Mouse (Mus musculus): ENCODE measurements at regions not wholly inside any gene's neighbourhood (a gene's known extent, or its start where the extent isn't known, plus 50 kb on each side); places are given as distances from the start of the nearest gene placed in this dataset.

DNA sequence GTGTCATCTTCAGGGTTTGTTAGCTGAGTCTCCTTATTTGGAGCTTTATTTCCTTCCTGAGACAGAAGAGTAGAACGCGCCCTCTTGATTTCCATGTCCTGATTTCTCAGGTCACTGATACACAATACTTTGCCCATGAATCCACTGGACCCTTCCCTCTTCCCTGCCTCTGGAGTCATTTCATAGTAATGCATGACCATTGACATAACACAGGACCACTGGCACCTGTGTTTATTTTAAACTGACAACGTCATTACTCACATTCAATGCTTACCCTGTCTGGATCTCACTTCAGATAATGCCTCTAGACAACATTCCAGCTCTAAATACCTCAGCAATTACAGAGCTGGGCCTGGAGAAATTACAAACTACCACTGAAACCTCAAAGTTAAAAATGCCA is 56.8 kb upstream of the Ptgs2 start:
- H3K9me3 ChIP-seq = no peaks in the 10 kb centered on the region

DNA sequence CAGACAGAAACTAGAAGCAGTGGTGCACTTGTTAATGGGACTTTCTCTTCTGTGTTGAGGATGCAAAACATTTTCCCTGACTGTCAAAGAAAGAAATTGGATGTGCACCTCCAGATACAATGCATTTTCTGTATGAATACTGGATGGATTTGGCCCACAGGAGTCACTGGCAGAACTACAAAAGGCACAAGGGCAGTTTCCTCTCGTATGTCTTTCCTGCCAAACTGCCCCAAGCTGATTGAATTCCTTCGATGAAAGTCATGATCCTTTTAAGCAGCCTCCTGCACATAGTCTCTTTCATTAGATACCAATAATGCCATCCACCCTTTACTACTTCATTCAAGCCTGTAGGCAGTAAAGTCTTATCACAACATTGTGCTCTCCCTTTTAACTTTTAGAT is 58.2 kb upstream of the Ptgs2 start:
- Histone ChIP-seq H3K4me3 (no peak overlapping the region), H3K4me1 (peaks cover 10% of the 10 kb centered on the region; the same call in 1 of the 2 replicates), H3K9me3 (no peaks in the 10 kb centered on the region), H3K27me3 (replicated peaks) (no peaks in the 10 kb centered on the region), H3K36me3 (no peaks in the 10 kb centered on the region), H3K27ac (replicated peaks) (no peak overlapping the region), H3K9ac (no peak overlapping the region), H3K4me2 (no peak overlapping the region)
- 54% methylated on average over 2 of the region's 2 CpGs for WGBS
- ATAC-seq (ENCODE audit: extremely low read depth, insufficient number of reproducible peaks, low FRiP score, low TSS enrichment) = no peak

More for the DNA sequence above, 56.8 kb upstream of the Ptgs2 start:
- Histone ChIP-seq H3K36me3 (no peaks in the 10 kb centered on the region), H3K4me3 (no peak overlapping the region), H3K4me2 (no peak overlapping the region), H3K9ac (no peak overlapping the region), H3K27me3 (replicated peaks) (no peaks in the 10 kb centered on the region), H3K4me1 (peaks cover 10% of the 10 kb centered on the region; the same call in 1 of the 2 replicates), H3K27ac (replicated peaks) (0 out of 2 replicates have a peak overlapping the region, but pooled peaks have one; percentile 5)
- ATAC-seq (ENCODE audit: extremely low read depth, insufficient number of reproducible peaks, low FRiP score, low TSS enrichment) = no peak
- WGBS = 40% methylated on average over 3 of the region's 3 CpGs

DNA sequence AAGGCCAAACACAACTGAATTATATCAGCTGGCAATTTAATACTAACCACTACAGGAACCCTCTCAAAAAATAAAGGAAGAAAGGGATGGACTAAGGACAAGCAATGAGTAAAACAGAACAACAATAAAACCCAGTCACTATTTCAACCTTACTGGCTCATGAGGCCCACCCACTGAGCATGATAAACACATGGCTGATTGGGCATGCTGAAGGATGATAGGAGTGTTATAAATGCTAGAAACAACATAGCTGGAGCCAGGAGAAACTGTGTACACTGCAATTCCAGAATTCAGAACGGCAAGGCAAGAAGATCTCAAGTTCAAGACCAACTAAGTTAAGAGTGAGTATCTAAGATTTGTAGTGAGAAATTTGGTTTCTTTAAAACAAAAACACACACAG is 66.1 kb upstream of the Ptgs2 start:
- no peaks in the 10 kb centered on the region for H3K4me1 ChIP-seq
- H3K4me3 ChIP-seq = no peak overlapping the region
- ATAC-seq (ENCODE audit: extremely low read depth, insufficient number of reproducible peaks, low FRiP score, low TSS enrichment) = no peak
- no peaks in the 10 kb centered on the region for H3K9me3 ChIP-seq
- H3K27ac ChIP-seq (replicated peaks) = no peak overlapping the region
- H3K27me3 ChIP-seq (replicated peaks) = no peaks in the 10 kb centered on the region
- WGBS = 70% methylated on average over 1 of the region's 1 CpGs
- no peaks in the 10 kb centered on the region for H3K36me3 ChIP-seq
- no peak overlapping the region for H3K4me2 ChIP-seq
- no peak overlapping the region for H3K9ac ChIP-seq

DNA sequence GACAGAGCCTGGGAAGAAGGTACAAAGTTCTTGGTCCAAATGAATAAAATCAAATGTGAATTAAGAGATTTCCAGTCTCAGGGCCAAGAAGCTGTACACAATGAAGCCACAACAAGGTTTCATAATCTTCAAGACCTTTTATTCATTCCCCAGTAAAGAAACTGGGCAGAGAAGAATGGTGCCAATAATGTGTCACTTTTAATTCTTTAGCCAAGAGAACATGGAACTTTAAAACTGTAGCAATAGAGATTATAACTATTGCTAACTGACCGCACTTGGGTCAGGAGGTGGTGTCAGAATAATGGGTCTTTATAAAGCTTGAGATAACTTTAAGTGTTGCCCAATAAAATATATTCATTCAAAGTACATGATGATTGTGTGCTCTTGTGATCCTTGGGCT is 68.1 kb upstream of the Ptgs2 start:
- Histone ChIP-seq H3K9me3 (no peaks in the 10 kb centered on the region), H3K27me3 (replicated peaks) (no peaks in the 10 kb centered on the region), H3K4me3 (no peak overlapping the region), H3K4me1 (no peaks in the 10 kb centered on the region), H3K4me2 (no peak overlapping the region), H3K36me3 (no peaks in the 10 kb centered on the region), H3K27ac (replicated peaks) (no peak overlapping the region), H3K9ac (no peak overlapping the region)
- 88% methylated on average over 1 of the region's 1 CpGs for WGBS
- ATAC-seq (ENCODE audit: extremely low read depth, insufficient number of reproducible peaks, low FRiP score, low TSS enrichment) = no peak

DNA sequence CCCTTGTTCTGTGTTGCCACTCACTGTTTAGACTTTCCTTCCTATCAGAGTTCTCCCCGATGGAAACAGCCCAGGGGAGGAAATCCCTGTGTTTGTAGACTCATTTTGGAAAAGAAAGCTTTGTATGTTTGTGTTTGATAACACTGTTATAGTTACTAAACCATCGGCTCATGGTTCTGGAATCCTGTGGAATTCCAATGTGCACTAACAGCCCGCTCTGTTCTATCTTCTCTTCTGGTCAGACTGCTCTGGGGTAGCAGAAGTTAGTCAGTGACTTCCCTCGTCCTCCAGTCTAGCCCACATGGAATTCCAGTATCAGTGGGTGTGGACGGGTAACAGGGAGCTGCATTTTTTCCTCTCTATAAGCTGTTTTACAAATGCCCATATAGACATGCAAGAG is 66.2 kb upstream of the Pla2g4a start:
- H3K4me1 ChIP-seq = no peaks in the 10 kb centered on the region
- no peak overlapping the region for H3K4me3 ChIP-seq
- 33% methylated on average over 5 of the region's 5 CpGs for WGBS
- no peaks in the 10 kb centered on the region for H3K36me3 ChIP-seq
- no peaks in the 10 kb centered on the region for H3K27me3 ChIP-seq (replicated peaks)
- no peak; the same call in 1 of the 2 replicates for ATAC-seq (ENCODE audit: extremely low read depth, insufficient number of reproducible peaks, low FRiP score, low TSS enrichment)
- no peak overlapping the region for H3K4me2 ChIP-seq
- no peak overlapping the region for H3K9ac ChIP-seq
- H3K9me3 ChIP-seq = no peaks in the 10 kb centered on the region
- no peak overlapping the region for H3K27ac ChIP-seq (replicated peaks)

DNA sequence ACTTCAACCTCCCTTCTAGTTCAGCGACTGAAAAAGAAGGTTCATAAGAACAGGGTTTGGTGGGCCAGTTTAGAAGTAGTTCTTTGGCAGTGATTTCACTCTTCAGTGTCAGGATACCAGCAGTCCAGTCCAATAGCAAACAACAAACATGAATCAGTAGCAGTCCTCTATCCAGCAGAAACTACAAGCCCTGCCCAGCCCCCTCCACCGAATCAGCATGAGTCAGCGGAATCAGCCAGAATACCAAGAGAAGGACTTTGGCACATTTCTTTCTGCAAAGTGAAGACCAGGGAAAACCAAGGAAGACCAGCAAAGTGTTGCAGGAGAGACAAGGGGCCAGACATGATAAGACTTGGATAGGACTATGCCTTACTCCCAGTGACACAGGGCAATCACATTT is 65.1 kb upstream of the Pla2g4a start:
- H3K4me2 ChIP-seq = no peak overlapping the region
- H3K4me3 ChIP-seq = no peak overlapping the region
- no peaks in the 10 kb centered on the region for H3K9me3 ChIP-seq
- 83% methylated on average over 3 of the region's 3 CpGs for WGBS
- H3K4me1 ChIP-seq = no peaks in the 10 kb centered on the region
- ATAC-seq (ENCODE audit: extremely low read depth, insufficient number of reproducible peaks, low FRiP score, low TSS enrichment) = no peak
- no peaks in the 10 kb centered on the region for H3K27me3 ChIP-seq (replicated peaks)
- H3K9ac ChIP-seq = no peak overlapping the region
- no peaks in the 10 kb centered on the region for H3K36me3 ChIP-seq
- H3K27ac ChIP-seq (replicated peaks) = no peak overlapping the region

DNA sequence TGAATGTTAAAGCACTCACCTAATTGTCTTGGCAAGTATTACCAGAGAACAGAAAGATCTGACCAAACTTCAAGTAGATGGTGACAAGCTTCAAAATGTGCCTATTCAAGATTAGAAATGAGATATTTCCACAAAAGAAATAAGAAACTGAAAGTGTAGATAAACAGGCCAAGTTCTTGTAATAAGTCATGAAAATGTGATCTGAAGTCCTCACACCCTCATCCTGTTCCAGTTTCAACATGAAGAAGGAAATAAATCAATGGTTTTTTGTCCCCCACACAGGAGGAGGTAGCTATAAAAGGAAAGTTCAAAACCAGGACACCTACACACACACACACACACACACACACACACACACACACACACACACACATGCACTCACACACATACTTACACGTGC is 54.1 kb upstream of the Pla2g4a start:
- no peak overlapping the region for H3K27ac ChIP-seq (replicated peaks)
- no peaks in the 10 kb centered on the region for H3K9me3 ChIP-seq
- H3K27me3 ChIP-seq (replicated peaks) = no peaks in the 10 kb centered on the region
- H3K4me2 ChIP-seq = no peak overlapping the region
- no peaks in the 10 kb centered on the region for H3K36me3 ChIP-seq
- H3K4me3 ChIP-seq = no peak overlapping the region
- H3K9ac ChIP-seq = no peak overlapping the region
- H3K4me1 ChIP-seq = no peaks in the 10 kb centered on the region
- 72% methylated on average over 1 of the region's 1 CpGs for WGBS
- no peak for ATAC-seq (ENCODE audit: extremely low read depth, insufficient number of reproducible peaks, low FRiP score, low TSS enrichment)

DNA sequence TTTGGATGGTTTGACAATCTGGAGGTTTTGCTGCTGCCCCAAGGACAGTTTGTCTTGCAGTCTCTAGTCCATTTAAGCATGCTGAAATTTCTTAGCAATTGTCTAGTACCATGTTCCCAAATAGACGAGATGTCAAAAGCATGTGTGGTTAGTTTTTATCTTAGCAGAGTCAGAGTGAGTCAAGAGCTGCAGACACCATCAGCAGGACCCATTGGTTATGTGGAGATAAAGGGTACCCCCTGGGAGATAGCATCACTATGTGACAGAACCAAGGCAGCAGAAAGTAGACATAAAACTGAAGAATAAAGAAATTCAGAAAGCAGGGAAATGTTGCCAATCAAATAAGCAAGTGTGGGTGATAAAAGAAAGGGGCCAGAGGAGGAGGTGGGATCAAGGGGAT is 51.4 kb upstream of the Pla2g4a start:
- ATAC-seq (ENCODE audit: extremely low read depth, insufficient number of reproducible peaks, low FRiP score, low TSS enrichment) = no peak
- Histone ChIP-seq H3K9ac (no peak overlapping the region), H3K9me3 (no peaks in the 10 kb centered on the region), H3K27ac (replicated peaks) (no peak overlapping the region), H3K36me3 (no peaks in the 10 kb centered on the region), H3K4me2 (no peak overlapping the region), H3K4me1 (no peaks in the 10 kb centered on the region), H3K27me3 (replicated peaks) (no peaks in the 10 kb centered on the region), H3K4me3 (no peak overlapping the region)
- WGBS = 21% methylated on average over 1 of the region's 1 CpGs
